Mouse (Mus musculus): ENCODE data around the gene Gm45717. TPM values are rescaled to one million over a fixed set of nuclear protein-coding genes. Genes with fewer than 3 reads are reported as not detected.

Gm45717 gene
- polyA plus RNA-seq (2014; fragmentation: Illumina TruSeq; extraction: RNeasy Lipid Tissue Mini Kit (QIAGEN cat#74804); ENCODE audit: low read depth, low replicate concordance) = not detected

DNA sequence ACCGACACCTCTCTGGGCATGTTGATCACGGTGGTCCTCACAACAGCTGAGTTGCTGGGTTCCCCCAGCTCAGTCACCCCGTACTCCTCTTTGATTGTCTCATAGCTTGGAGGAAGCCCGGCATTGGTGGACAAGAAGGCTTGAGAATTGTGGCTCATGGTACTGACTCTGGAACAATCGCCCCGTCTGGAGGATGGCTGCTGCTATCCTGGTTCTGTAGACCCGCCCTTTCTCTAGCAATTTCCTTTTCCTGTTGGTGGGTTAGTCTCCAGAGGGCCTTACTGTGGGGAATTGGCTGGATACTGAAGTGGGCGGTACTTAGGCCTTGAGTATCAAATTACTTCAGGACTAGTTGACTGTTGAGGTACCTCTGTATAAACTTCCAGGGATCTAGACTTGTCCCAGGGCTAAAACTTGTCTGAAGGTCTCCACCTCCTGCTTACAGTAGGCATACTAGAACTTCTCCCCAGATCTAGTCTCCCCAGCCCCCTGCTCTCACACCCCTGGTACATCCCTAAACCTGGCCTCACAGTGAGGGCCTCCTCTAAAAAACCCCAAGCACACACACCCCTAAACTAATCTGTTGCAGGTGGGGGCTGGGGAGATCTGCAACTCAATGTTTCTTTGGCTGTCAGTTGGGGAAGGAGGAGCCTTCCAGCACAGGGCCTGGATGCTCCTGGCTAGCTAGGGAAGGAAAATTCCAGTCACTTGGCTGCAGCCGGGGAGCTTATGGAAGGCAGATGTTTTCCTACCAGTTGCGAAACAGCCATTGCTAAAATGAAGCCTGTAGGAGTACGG is at the start of gene Gm45717, which contains the start of gene Ifitm2:
Gm45717 (minus strand) TSS at position 180 of the 798 bp plus-strand sequence.
Ifitm2 (minus strand) TSS at position 230 of the 798 bp plus-strand sequence.

DNA sequence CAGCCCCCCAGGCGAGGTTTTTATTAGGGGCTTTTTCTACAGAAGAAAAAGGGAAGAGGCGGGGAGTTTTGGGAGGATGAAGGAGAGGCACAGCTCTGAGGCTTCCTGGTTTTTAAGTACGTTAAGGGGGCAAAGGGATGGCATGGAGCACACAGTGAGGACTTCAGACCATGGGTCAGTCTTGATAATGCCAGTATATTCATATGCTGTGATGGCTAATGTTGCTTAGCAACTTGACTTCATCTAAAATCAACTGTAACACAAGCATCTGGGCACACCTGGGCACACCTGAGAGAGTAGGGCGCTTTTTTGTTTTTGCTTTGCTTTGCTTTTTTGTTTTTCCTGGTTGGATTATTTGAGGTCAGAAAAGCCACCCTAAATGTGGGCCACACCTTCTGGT is 11.2 kb upstream of the Gm45717 start, which contains the start of gene Ifitm1:
Ifitm1 (plus strand) TSS at position 301 of the 400 bp plus-strand sequence.

DNA sequence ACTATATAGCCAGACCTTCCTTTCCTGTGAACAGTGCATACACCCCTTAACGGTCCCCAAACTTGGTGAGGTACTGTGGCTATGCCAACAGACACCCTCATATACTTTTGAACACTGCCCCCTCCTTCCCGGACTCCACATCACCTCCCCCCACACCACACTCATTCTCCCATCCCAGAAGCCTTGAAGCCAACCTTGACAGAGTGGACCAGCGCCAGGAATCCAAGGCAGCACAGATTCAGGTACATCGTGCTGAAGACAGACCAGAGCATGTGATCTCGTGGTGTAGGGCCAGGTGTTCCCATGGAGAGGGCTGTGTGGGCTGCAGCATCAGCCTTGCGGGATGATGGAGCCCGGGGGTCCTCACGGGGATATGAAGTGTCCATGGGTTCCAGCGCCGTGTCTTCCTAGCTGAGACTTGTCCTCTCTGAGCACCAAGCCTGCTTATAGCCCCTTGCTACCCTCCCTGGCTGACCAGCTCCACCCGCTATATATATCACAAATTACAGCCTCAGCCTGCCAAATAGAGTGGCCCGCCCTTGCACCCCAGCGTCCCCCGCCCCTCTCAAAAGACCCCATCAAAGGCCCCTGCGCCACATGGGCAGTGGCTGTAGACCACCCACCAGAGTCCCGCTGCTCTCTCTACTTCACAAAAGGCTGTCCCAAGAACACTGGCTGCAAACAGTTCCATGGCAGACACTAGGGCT is 5.8 kb downstream of the Gm45717 start, which contains the start of gene Ifitm5:
Ifitm5 (minus strand) TSS at position 468 of the 707 bp plus-strand sequence.

GRCm38 (mm10) chr7:140941222-140942051 is 14.3 kb downstream of the Gm45717 start, which contains the start of gene Pgghg:
Gene Pgghg (plus strand): TSS chr7:140941391.

DNA sequence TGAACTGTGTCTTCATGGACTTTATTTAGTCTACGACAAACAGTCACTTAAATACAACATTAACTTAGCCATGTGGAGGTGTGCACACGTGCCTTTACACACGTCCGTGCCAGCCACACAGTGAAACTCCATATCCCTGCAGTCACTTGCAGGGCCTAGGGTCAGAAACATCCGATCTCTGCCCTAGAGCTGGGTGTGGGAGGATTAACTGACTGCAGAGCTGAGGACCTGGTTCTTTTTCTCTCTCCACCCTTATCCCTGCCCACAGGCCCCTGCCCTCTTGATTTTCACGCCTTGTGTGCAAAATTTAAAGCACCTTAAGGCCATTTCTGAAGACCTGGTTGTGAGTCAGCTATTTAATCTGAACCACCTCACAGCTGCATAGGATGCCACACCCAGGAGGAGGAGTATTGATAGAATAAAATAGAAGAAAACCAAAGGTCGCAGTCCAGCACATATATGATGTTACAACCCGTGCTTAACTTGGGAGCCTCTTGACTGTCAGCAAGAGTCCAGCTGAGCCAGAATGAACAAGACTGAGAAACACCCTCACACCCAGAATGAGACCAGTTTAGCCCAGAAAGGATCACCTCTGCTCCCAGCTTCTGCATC is 35.2 kb downstream of the Gm45717 start, which contains the start of gene Nlrp6:
Nlrp6 (plus strand) TSS at position 485 of the 612 bp plus-strand sequence.

DNA sequence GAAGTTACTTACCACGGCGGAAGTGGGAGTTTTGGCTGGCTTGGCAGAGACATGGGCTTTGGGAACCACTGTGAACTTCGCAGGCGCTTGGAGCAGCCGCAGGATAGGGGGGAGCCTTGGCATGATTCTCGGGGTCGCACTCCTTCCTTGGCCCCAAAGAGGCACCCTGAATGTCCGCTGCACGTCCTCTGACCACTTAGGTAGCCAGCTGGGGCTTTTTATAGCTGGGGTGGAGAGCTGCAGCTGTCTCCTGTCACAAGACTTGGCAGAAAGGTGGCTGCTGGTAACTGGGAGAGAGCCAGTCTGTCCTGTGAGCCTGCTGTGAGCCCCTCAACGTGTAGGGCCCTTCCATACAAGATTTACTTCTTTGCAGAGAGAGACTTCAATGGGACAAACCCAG is 55.5 kb downstream of the Gm45717 start, which contains the start of gene Cox8b:
Cox8b (minus strand) TSS at position 227 of the 400 bp plus-strand sequence.

Other genes starting within 250 kb of the Gm45717 start
- gene Cyp2e1, start 192.2 kb downstream of the Gm45717 start, polyA plus RNA-seq (2014; fragmentation: Illumina TruSeq; extraction: RNeasy Lipid Tissue Mini Kit (QIAGEN cat#74804); ENCODE audit: low read depth, low replicate concordance) = 26.0 TPM
- gene Syce1, start 168.1 kb downstream of the Gm45717 start, polyA plus RNA-seq (2014; fragmentation: Illumina TruSeq; extraction: RNeasy Lipid Tissue Mini Kit (QIAGEN cat#74804); ENCODE audit: low read depth, low replicate concordance) = not detected
- gene Zfp941, start 133.8 kb downstream of the Gm45717 start, polyA plus RNA-seq (2014; fragmentation: Illumina TruSeq; extraction: RNeasy Lipid Tissue Mini Kit (QIAGEN cat#74804); ENCODE audit: low read depth, low replicate concordance) = 1.5 TPM
- gene Urah, start 120.9 kb downstream of the Gm45717 start, polyA plus RNA-seq (2014; fragmentation: Illumina TruSeq; extraction: RNeasy Lipid Tissue Mini Kit (QIAGEN cat#74804); ENCODE audit: low read depth, low replicate concordance) = 11.3 TPM
- gene Scgb1c1, start 110.4 kb downstream of the Gm45717 start, polyA plus RNA-seq (2014; fragmentation: Illumina TruSeq; extraction: RNeasy Lipid Tissue Mini Kit (QIAGEN cat#74804); ENCODE audit: low read depth, low replicate concordance) = not detected
- not detected for gene Odf3, start 108.1 kb downstream of the Gm45717 start, polyA plus RNA-seq (2014; fragmentation: Illumina TruSeq; extraction: RNeasy Lipid Tissue Mini Kit (QIAGEN cat#74804); ENCODE audit: low read depth, low replicate concordance)
- gene Gm45785, start 99.6 kb downstream of the Gm45717 start, polyA plus RNA-seq (2014; fragmentation: Illumina TruSeq; extraction: RNeasy Lipid Tissue Mini Kit (QIAGEN cat#74804); ENCODE audit: low read depth, low replicate concordance) = not detected
- gene Ric8a, start 99.0 kb downstream of the Gm45717 start, polyA plus RNA-seq (2014; fragmentation: Illumina TruSeq; extraction: RNeasy Lipid Tissue Mini Kit (QIAGEN cat#74804); ENCODE audit: low read depth, low replicate concordance) = 6.9 TPM
- 3.0 TPM for gene Bet1l, start 98.4 kb downstream of the Gm45717 start, polyA plus RNA-seq (2014; fragmentation: Illumina TruSeq; extraction: RNeasy Lipid Tissue Mini Kit (QIAGEN cat#74804); ENCODE audit: low read depth, low replicate concordance)
- 117 TPM for gene Psmd13, start 74.0 kb downstream of the Gm45717 start, polyA plus RNA-seq (2014; fragmentation: Illumina TruSeq; extraction: RNeasy Lipid Tissue Mini Kit (QIAGEN cat#74804); ENCODE audit: low read depth, low replicate concordance)
- 8.5 TPM for gene Sirt3, start 73.6 kb downstream of the Gm45717 start, polyA plus RNA-seq (2014; fragmentation: Illumina TruSeq; extraction: RNeasy Lipid Tissue Mini Kit (QIAGEN cat#74804); ENCODE audit: low read depth, low replicate concordance)
- gene Cox8b, start 55.5 kb downstream of the Gm45717 start, polyA plus RNA-seq (2014; fragmentation: Illumina TruSeq; extraction: RNeasy Lipid Tissue Mini Kit (QIAGEN cat#74804); ENCODE audit: low read depth, low replicate concordance) = not detected
- gene Nlrp6, start 35.0 kb downstream of the Gm45717 start, polyA plus RNA-seq (2014; fragmentation: Illumina TruSeq; extraction: RNeasy Lipid Tissue Mini Kit (QIAGEN cat#74804); ENCODE audit: low read depth, low replicate concordance) = 26.6 TPM
- 0.82 TPM for gene Pgghg, start 14.5 kb downstream of the Gm45717 start, polyA plus RNA-seq (2014; fragmentation: Illumina TruSeq; extraction: RNeasy Lipid Tissue Mini Kit (QIAGEN cat#74804); ENCODE audit: low read depth, low replicate concordance)
- not detected for gene Ifitm5, start 5.6 kb downstream of the Gm45717 start, polyA plus RNA-seq (2014; fragmentation: Illumina TruSeq; extraction: RNeasy Lipid Tissue Mini Kit (QIAGEN cat#74804); ENCODE audit: low read depth, low replicate concordance)
- gene Ifitm2, start 50 bp upstream of the Gm45717 start, polyA plus RNA-seq (2014; fragmentation: Illumina TruSeq; extraction: RNeasy Lipid Tissue Mini Kit (QIAGEN cat#74804); ENCODE audit: low read depth, low replicate concordance) = 56.8 TPM
- gene Ifitm1, start 11.3 kb upstream of the Gm45717 start, polyA plus RNA-seq (2014; fragmentation: Illumina TruSeq; extraction: RNeasy Lipid Tissue Mini Kit (QIAGEN cat#74804); ENCODE audit: low read depth, low replicate concordance) = 9.0 TPM
- 7.6 TPM for gene Ifitm3, start 54.8 kb upstream of the Gm45717 start, polyA plus RNA-seq (2014; fragmentation: Illumina TruSeq; extraction: RNeasy Lipid Tissue Mini Kit (QIAGEN cat#74804); ENCODE audit: low read depth, low replicate concordance)
- gene Ifitm6, start 62.0 kb upstream of the Gm45717 start, polyA plus RNA-seq (2014; fragmentation: Illumina TruSeq; extraction: RNeasy Lipid Tissue Mini Kit (QIAGEN cat#74804); ENCODE audit: low read depth, low replicate concordance) = 1.4 TPM
- not detected for gene Gm17387, start 73.2 kb upstream of the Gm45717 start, polyA plus RNA-seq (2014; fragmentation: Illumina TruSeq; extraction: RNeasy Lipid Tissue Mini Kit (QIAGEN cat#74804); ENCODE audit: low read depth, low replicate concordance)
- gene B4galnt4, start 105.2 kb upstream of the Gm45717 start, polyA plus RNA-seq (2014; fragmentation: Illumina TruSeq; extraction: RNeasy Lipid Tissue Mini Kit (QIAGEN cat#74804); ENCODE audit: low read depth, low replicate concordance) = 0.19 TPM
- gene Pkp3, start 122.3 kb upstream of the Gm45717 start, polyA plus RNA-seq (2014; fragmentation: Illumina TruSeq; extraction: RNeasy Lipid Tissue Mini Kit (QIAGEN cat#74804); ENCODE audit: low read depth, low replicate concordance) = 0.69 TPM
- gene Sigirr, start 144.6 kb upstream of the Gm45717 start, polyA plus RNA-seq (2014; fragmentation: Illumina TruSeq; extraction: RNeasy Lipid Tissue Mini Kit (QIAGEN cat#74804); ENCODE audit: low read depth, low replicate concordance) = 2.9 TPM
- 59.9 TPM for gene Ano9, start 161.9 kb upstream of the Gm45717 start, polyA plus RNA-seq (2014; fragmentation: Illumina TruSeq; extraction: RNeasy Lipid Tissue Mini Kit (QIAGEN cat#74804); ENCODE audit: low read depth, low replicate concordance)
- gene Ptdss2, start 166.4 kb upstream of the Gm45717 start, polyA plus RNA-seq (2014; fragmentation: Illumina TruSeq; extraction: RNeasy Lipid Tissue Mini Kit (QIAGEN cat#74804); ENCODE audit: low read depth, low replicate concordance) = 17.4 TPM
- 2.4 TPM for gene Rnh1, start 216.9 kb upstream of the Gm45717 start, polyA plus RNA-seq (2014; fragmentation: Illumina TruSeq; extraction: RNeasy Lipid Tissue Mini Kit (QIAGEN cat#74804); ENCODE audit: low read depth, low replicate concordance)
- 5.6 TPM for gene Hras, start 238.1 kb upstream of the Gm45717 start, polyA plus RNA-seq (2014; fragmentation: Illumina TruSeq; extraction: RNeasy Lipid Tissue Mini Kit (QIAGEN cat#74804); ENCODE audit: low read depth, low replicate concordance)
- gene Lrrc56, start 238.2 kb upstream of the Gm45717 start, polyA plus RNA-seq (2014; fragmentation: Illumina TruSeq; extraction: RNeasy Lipid Tissue Mini Kit (QIAGEN cat#74804); ENCODE audit: low read depth, low replicate concordance) = 1.1 TPM